Mouse (Mus musculus) heart, postnatal 0 days (tissue): ENCODE measurements around the gene Asap2. TPM values are rescaled to one million over a fixed set of nuclear protein-coding genes. Genes with fewer than 3 reads are reported as not detected.
A peak's percentile ranks its signal among the peaks of the same experiment; 100 is the strongest.

Experiments
- ATAC-seq: fragments of 200-750 bp; cut with Nextera tagmentation; 2 replicates; pipeline ENCODE4 v1.8.0; 2017; ENCODE audit warnings: low read depth, moderate number of reproducible peaks, moderate library complexity; ENCODE audit not compliant: insufficient read depth
- DNase-seq: peaks from one replicate; pipeline ENCODE4 v3.0.0-alpha.2; 2016; ENCODE audit warnings: low spot score
- H3K27ac ChIP-seq: fragments of 300-500 bp; sonication (generic); 2 replicates; pipeline ENCODE4 v1.5.1; 2014; ENCODE audit warnings: low read depth, mild to moderate bottlenecking
- H3K27me3 ChIP-seq: fragments of 300-500 bp; sonication (generic); 2 replicates; pipeline ENCODE4 v1.6.1; 2014; ENCODE audit warnings: low read length, mixed read lengths; ENCODE audit not compliant: control insufficient read depth, insufficient read depth
- H3K36me3 ChIP-seq: fragments of 300-500 bp; sonication (generic); replicated peaks from 2 replicates; pipeline ENCODE4 v1.6.1; 2014; ENCODE audit warnings: low read length, mixed read lengths; ENCODE audit not compliant: control insufficient read depth, insufficient read depth
- H3K4me1 ChIP-seq: fragments of 300-500 bp; sonication (generic); 2 replicates; pipeline ENCODE4 v1.6.1; 2014; ENCODE audit warnings: antibody characterized with exemption; ENCODE audit not compliant: control insufficient read depth, insufficient read depth
- H3K4me2 ChIP-seq: fragments of 300-500 bp; sonication (generic); 2 replicates; pipeline ENCODE4 v1.6.1; 2014; ENCODE audit warnings: low read depth, mild to moderate bottlenecking, low read length, moderate library complexity
- H3K4me3 ChIP-seq: fragments of 300-500 bp; sonication (generic); 2 replicates; pipeline ENCODE4 v1.5.1; 2014; ENCODE audit warnings: low read depth, low read length
- H3K9ac ChIP-seq: fragments of 300-500 bp; sonication (generic); replicated peaks from 2 replicates; pipeline ENCODE4 v1.6.1; 2014; ENCODE audit warnings: low read depth, low read length, mixed read lengths
- H3K9me3 ChIP-seq: fragments of 300-500 bp; sonication (generic); replicated peaks from 2 replicates; pipeline ENCODE4 v1.6.1; 2016; ENCODE audit warnings: low read length; ENCODE audit not compliant: control insufficient read depth
- CTCF ChIP-seq: IDR thresholded peaks from 2 replicates; pipeline ENCODE4 v1.5.1; 2016; ENCODE audit warnings: antibody characterized with exemption, control low read depth, low read depth
- EP300 ChIP-seq: IDR thresholded peaks from 2 replicates; pipeline ENCODE4 v1.6.1; 2016; ENCODE audit warnings: antibody characterized with exemption, low read depth
- WGBS: fragments of 180-500 bp; shearing (Covaris S2); extraction: QIAGEN DNeasy Blood & Tissue Kit; methylation state at CpG from one replicate; pipeline ENCODE4 v1.1.7; 2014; 5-methylcytosine and 5-hydroxymethylcytosine counted together
- polyA plus RNA-seq: library from polyadenylated mRNA; unstranded; fragments of >200 nt; fragmentation: Nextera tagmentation; extraction: Ambion mirVana; gene quantifications from 2 replicates; pipeline ENCODE4 v1.2.1, GENCODE M21; 2015
- total RNA-seq: library from RNA; depleted of rRNA; stranded (reverse); fragments of >200 nt; gene quantifications from 2 replicates; pipeline ENCODE4 v1.2.3, GENCODE M21; 2014; ENCODE audit warnings: low replicate concordance

Gene Asap2
- total and polyA plus RNA-seq, 2 experiments from 2014 or later = 4.1 to 9.6 TPM

- WGBS = 29% methylated on average over 7 of the region's 7 CpGs
- Histone ChIP-seq H3K27ac (peak overlapping the region; percentile 57), H3K9ac (no peak overlapping the region), H3K9me3 (no peaks in the 10 kb centered on the region), H3K4me2 (no peak overlapping the region), H3K27me3 (no peaks in the 10 kb centered on the region), H3K4me1 (peaks cover 50% of the 10 kb centered on the region), H3K36me3 (peaks cover 19% of the 10 kb centered on the region), H3K4me3 (no peak overlapping the region)
- ATAC-seq (peak; percentile 25; the same call in 1 of the 2 replicates), DNase-seq (no peak)
- no peak for TF ChIP-seq EP300
- TF ChIP-seq CTCF = no peak
Measured at GRCm38 (mm10) chr12:21165891-21166342, 175.7 kb downstream of the Asap2 start.

GRCm38 (mm10) chr12:21166884-21167575 lies 176.8 kb downstream of the Asap2 start:
- WGBS = 28% methylated on average over 6 of the region's 6 CpGs

GRCm38 (mm10) chr12:21167741-21168140 lies 177.5 kb downstream of the Asap2 start:
- H3K9ac ChIP-seq = no peak overlapping the region
- peaks cover 50% of the 10 kb centered on the region for H3K4me1 ChIP-seq
- peak overlapping the region; percentile 46; the same call in 1 of the 2 replicates for H3K27ac ChIP-seq
- TF ChIP-seq CTCF (no peak), EP300 (no peak)
- no peak overlapping the region for H3K4me3 ChIP-seq
- no peak overlapping the region for H3K4me2 ChIP-seq
- WGBS = 67% methylated on average over 4 of the region's 4 CpGs
- H3K36me3 ChIP-seq = peaks cover 19% of the 10 kb centered on the region
- no peaks in the 10 kb centered on the region for H3K27me3 ChIP-seq
- ATAC-seq = no peak
- DNase-seq = no peak
- H3K9me3 ChIP-seq = no peaks in the 10 kb centered on the region

More at GRCm38 (mm10) chr12:21166884-21167575, 176.8 kb downstream of the Asap2 start:
- H3K4me3 ChIP-seq = no peak overlapping the region
- H3K9ac ChIP-seq = no peak overlapping the region
- no peak for ATAC-seq
- no peak overlapping the region for H3K4me2 ChIP-seq
- no peaks in the 10 kb centered on the region for H3K27me3 ChIP-seq
- H3K4me1 ChIP-seq = peaks cover 50% of the 10 kb centered on the region
- H3K9me3 ChIP-seq = no peaks in the 10 kb centered on the region
- TF ChIP-seq EP300 (no peak), CTCF (no peak)
- H3K36me3 ChIP-seq = peaks cover 19% of the 10 kb centered on the region
- no peak for DNase-seq
- peak overlapping the region; percentile 57; the same call in 1 of the 2 replicates for H3K27ac ChIP-seq

GRCm38 (mm10) chr12:21168149-21168548 lies 177.9 kb downstream of the Asap2 start:
- WGBS = 38% methylated on average over 6 of the region's 6 CpGs
- DNase-seq (peak; percentile 45), ATAC-seq (peak; percentile 66)
- Histone ChIP-seq H3K36me3 (peaks cover 19% of the 10 kb centered on the region), H3K27ac (peak overlapping the region; percentile 46; the same call in 1 of the 2 replicates), H3K4me1 (peaks cover 47% of the 10 kb centered on the region), H3K9ac (no peak overlapping the region), H3K4me3 (no peak overlapping the region), H3K9me3 (no peaks in the 10 kb centered on the region), H3K4me2 (no peak overlapping the region), H3K27me3 (no peaks in the 10 kb centered on the region)
- no peak for TF ChIP-seq CTCF
- TF ChIP-seq EP300 = no peak

GRCm38 (mm10) chr12:21171776-21172490 lies 181.7 kb downstream of the Asap2 start:
- DNase-seq (no peak), ATAC-seq (no peak)
- 71% methylated on average over 11 of the region's 11 CpGs for WGBS
- no peak for TF ChIP-seq EP300
- no peak for TF ChIP-seq CTCF
- Histone ChIP-seq H3K27me3 (no peaks in the 10 kb centered on the region), H3K9me3 (no peaks in the 10 kb centered on the region), H3K4me1 (peaks cover 19% of the 10 kb centered on the region), H3K36me3 (peaks cover 19% of the 10 kb centered on the region), H3K27ac (no peak overlapping the region), H3K4me3 (no peak overlapping the region), H3K9ac (no peak overlapping the region), H3K4me2 (no peak overlapping the region)
